Mouse (Mus musculus) bone marrow, adult 2 months (tissue): ENCODE results near the gene Cabcoco1.

Source experiments
- CTCF ChIP-seq: fragments of 200-500 bp; IDR thresholded peaks from 2 replicates; pipeline ENCODE4 v1.5.1; 2011; ENCODE audit warnings: low read length, control low read depth; ENCODE audit not compliant: control insufficient read depth, insufficient read depth
- POLR2A ChIP-seq: fragments of 200-500 bp; IDR thresholded peaks from 2 replicates; pipeline ENCODE4 v1.6.1; 2011; ENCODE audit warnings: low read depth, mild to moderate bottlenecking, control low read depth, low read length, borderline replicate concordance; ENCODE audit not compliant: control insufficient read depth

- TF ChIP-seq CTCF = no peak
- TF ChIP-seq POLR2A = no peak
These were observed 46.5 kb downstream of the Cabcoco1 start for GRCm38 (mm10) chr10:68495246-68495645.
